Mouse (Mus musculus) forebrain, embryonic 11.5 days (tissue): ENCODE data around the gene Lmtk2. TPM values are rescaled to one million over a fixed set of nuclear protein-coding genes. Genes with fewer than 3 reads are reported as not detected.

Experiments
- ATAC-seq: fragments of 200-750 bp; cut with Nextera tagmentation; replicated peaks from 2 replicates; pipeline ENCODE4 v1.8.0; 2017; ENCODE audit warnings: moderate TSS enrichment; ENCODE audit not compliant: low FRiP score
- DNase-seq: peaks from one replicate; pipeline ENCODE4 v3.0.0-alpha.2; 2017; ENCODE audit warnings: low spot score
- H3K27ac ChIP-seq: fragments of 300-500 bp; sonication (generic); 2 replicates; pipeline ENCODE4 v1.5.1; 2014; ENCODE audit warnings: low read depth, low read length
- H3K27me3 ChIP-seq: fragments of 300-500 bp; sonication (generic); 2 replicates; pipeline ENCODE4 v1.6.1; 2014; ENCODE audit warnings: mild to moderate bottlenecking, low read length, mixed read lengths; ENCODE audit not compliant: control insufficient read depth, insufficient read depth
- H3K36me3 ChIP-seq: fragments of 300-500 bp; sonication (generic); 2 replicates; pipeline ENCODE4 v1.6.1; 2014; ENCODE audit warnings: mild to moderate bottlenecking, low read length, moderate library complexity, mixed read lengths; ENCODE audit not compliant: control insufficient read depth, insufficient read depth
- H3K4me1 ChIP-seq: fragments of 300-500 bp; sonication (generic); replicated peaks from 2 replicates; pipeline ENCODE4 v1.6.1; 2014; ENCODE audit warnings: low read length, mixed read lengths; ENCODE audit not compliant: control insufficient read depth, insufficient read depth
- H3K4me2 ChIP-seq: fragments of 300-500 bp; sonication (generic); 2 replicates; pipeline ENCODE4 v1.6.1; 2014; ENCODE audit warnings: low read depth, mild to moderate bottlenecking, low read length, moderate library complexity, mixed read lengths; ENCODE audit not compliant: severe bottlenecking
- H3K4me3 ChIP-seq: fragments of 300-500 bp; sonication (generic); 2 replicates; pipeline ENCODE4 v1.5.1; 2014; ENCODE audit warnings: low read depth, low read length
- H3K9ac ChIP-seq: fragments of 300-500 bp; sonication (generic); 2 replicates; pipeline ENCODE4 v1.6.1; 2014; ENCODE audit warnings: low read length
- H3K9me3 ChIP-seq: fragments of 300-500 bp; sonication (generic); 2 replicates; pipeline ENCODE4 v1.6.1; 2016; ENCODE audit warnings: low read length, mixed read lengths; ENCODE audit not compliant: control insufficient read depth
- WGBS: fragments of 180-500 bp; shearing (Covaris S2); extraction: QIAGEN DNeasy Blood & Tissue Kit; methylation state at CpG from one replicate; pipeline ENCODE4 v1.1.7; 2014; 5-methylcytosine and 5-hydroxymethylcytosine counted together
- polyA plus RNA-seq: library from polyadenylated mRNA; unstranded; fragments of >200 nt; fragmentation: Nextera tagmentation; extraction: Ambion mirVana; gene quantifications from 2 replicates; pipeline ENCODE4 v1.2.1, GENCODE M21; 2014

The Lmtk2 gene
- polyA plus RNA-seq, 1 experiment from 2014 or later, result 8.3 TPM

DNA sequence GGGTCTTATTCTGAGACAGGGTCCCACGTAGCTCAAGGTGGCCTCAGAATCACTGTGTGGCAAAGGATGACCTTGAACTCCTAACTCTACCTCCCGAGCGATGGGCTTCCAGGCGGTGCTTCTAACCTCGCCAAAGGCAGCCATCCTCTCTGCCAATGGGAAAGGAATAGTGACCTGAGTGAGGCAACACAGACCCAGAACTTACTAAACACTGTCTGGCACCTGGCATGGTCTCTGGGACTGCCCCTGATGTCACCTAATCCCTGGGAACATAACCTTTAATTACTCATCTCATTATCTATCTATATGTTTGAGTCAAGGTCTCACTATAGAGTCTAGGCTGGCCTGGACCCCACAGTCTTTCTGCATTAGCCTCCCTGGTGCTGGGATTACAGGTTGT, 119.7 kb downstream of the Lmtk2 start:
- no peak overlapping the region for H3K4me3 ChIP-seq
- H3K4me2 ChIP-seq, result no peak overlapping the region
- H3K4me1 ChIP-seq, result peaks cover 5% of the 10 kb centered on the region; the same call in 1 of the 2 replicates
- ATAC-seq (no peak), DNase-seq (no peak)
- no peaks in the 10 kb centered on the region for H3K9me3 ChIP-seq
- no peaks in the 10 kb centered on the region for H3K36me3 ChIP-seq
- 87% methylated on average over 5 of the region's 5 CpGs for WGBS
- H3K27me3 ChIP-seq, result no peaks in the 10 kb centered on the region
- no peak overlapping the region for H3K27ac ChIP-seq
- no peak overlapping the region for H3K9ac ChIP-seq

DNA sequence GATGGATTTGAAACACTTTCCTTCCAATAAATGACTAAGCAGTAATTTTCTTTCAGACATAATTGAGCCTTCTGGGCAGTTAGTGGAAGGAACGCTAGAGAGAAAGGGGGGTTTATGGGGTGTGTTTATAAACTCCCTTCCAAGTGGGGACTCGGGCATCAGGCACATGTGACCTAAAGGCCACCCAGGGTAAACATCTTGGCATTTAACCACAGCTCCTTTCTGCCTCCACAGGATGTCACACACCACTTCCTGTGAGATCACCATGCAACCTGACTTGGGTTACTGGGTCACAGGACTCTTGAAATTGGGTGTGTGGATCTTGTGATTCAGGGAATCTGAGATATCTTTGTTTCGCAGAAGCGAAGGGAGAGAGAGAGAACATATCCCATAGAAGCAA, 121.1 kb downstream of the Lmtk2 start:
- Histone ChIP-seq H3K9ac (no peak overlapping the region), H3K9me3 (no peaks in the 10 kb centered on the region), H3K4me2 (no peak overlapping the region), H3K4me3 (no peak overlapping the region), H3K27ac (no peak overlapping the region), H3K27me3 (no peaks in the 10 kb centered on the region), H3K4me1 (peaks cover 5% of the 10 kb centered on the region; the same call in 1 of the 2 replicates), H3K36me3 (no peaks in the 10 kb centered on the region)
- WGBS, result 76% methylated on average over 4 of the region's 4 CpGs
- DNase-seq (no peak), ATAC-seq (no peak)

DNA sequence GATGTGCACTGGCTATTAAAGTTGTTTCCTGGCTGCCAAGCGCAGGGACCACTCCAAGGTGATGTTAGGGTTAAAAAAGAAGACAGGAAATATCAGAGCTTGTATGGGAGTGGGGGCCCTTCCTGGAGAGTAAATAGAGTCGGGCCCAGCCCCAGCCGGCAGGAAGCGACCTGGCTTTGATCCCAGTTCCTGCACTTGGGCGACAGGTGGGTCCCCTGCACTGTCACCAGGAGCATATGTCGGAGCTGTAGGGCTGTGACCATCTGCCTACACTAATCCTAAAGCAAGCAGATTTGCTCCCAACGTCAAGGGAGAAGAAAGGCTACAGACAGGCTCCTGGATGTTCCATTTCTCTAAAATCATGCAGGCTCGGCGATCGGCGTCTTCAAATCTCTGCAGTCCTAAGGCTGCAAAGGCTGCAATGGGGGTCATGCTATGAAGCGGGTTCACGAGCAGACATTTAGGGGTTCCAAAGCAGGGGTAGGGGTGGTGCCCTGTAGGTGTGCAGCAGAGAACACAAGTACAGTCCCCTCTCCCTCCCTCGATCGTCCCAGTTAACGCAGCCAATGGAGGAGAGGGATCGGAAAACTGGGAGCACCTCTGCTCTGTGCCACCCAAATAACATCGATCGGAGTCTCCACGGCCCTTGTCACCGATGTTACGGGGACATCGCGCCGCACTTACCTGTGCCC, 122.7 kb downstream of the Lmtk2 start:
- WGBS, result 5% methylated on average over 24 of the region's 25 CpGs

GRCm38 (mm10) chr5:144223503-144223862, 123.2 kb downstream of the Lmtk2 start, which contains the start of gene Tecpr1:
Tecpr1 (minus strand) TSS chr5:144223615.
- ATAC-seq (peak; percentile 95), DNase-seq (peak; percentile 96)
- Histone ChIP-seq H3K9ac (peak within 1 kb of the TSS; percentile 74), H3K4me2 (peak within 1 kb of the TSS; percentile 81), H3K4me1 (peaks cover 5% of the 10 kb centered on the region; the same call in 1 of the 2 replicates), H3K27ac (peak within 1 kb of the TSS; percentile 50; the same call in 1 of the 2 replicates), H3K9me3 (no peaks in the 10 kb centered on the region), H3K36me3 (no peaks in the 10 kb centered on the region), H3K27me3 (no peaks in the 10 kb centered on the region), H3K4me3 (peak within 1 kb of the TSS; percentile 68)
- under 1% methylated on average over 37 of the region's 37 CpGs for WGBS

More for the DNA sequence above, 122.7 kb downstream of the Lmtk2 start:
- Histone ChIP-seq H3K9me3 (no peaks in the 10 kb centered on the region), H3K4me2 (peak overlapping the region; percentile 81), H3K27ac (no peak overlapping the region), H3K4me1 (peaks cover 5% of the 10 kb centered on the region; the same call in 1 of the 2 replicates), H3K9ac (peak overlapping the region; percentile 74), H3K36me3 (no peaks in the 10 kb centered on the region), H3K27me3 (no peaks in the 10 kb centered on the region), H3K4me3 (peak overlapping the region; percentile 68)
- ATAC-seq, result peak; percentile 72; the same call in 1 of the 2 replicates
- DNase-seq, result no peak

GRCm38 (mm10) chr5:144223899-144224816, 123.9 kb downstream of the Lmtk2 start:
- peak overlapping the region; percentile 50; the same call in 1 of the 2 replicates for H3K27ac ChIP-seq
- H3K27me3 ChIP-seq, result no peaks in the 10 kb centered on the region
- peak overlapping the region; percentile 74 for H3K9ac ChIP-seq
- peak overlapping the region; percentile 81 for H3K4me2 ChIP-seq
- ATAC-seq, result peak; percentile 47; the same call in 1 of the 2 replicates
- WGBS, result 26% methylated on average over 18 of the region's 18 CpGs
- H3K4me3 ChIP-seq, result peak overlapping the region; percentile 68
- H3K9me3 ChIP-seq, result no peaks in the 10 kb centered on the region
- H3K4me1 ChIP-seq, result peaks cover 5% of the 10 kb centered on the region; the same call in 1 of the 2 replicates
- H3K36me3 ChIP-seq, result no peaks in the 10 kb centered on the region
- no peak for DNase-seq

DNA sequence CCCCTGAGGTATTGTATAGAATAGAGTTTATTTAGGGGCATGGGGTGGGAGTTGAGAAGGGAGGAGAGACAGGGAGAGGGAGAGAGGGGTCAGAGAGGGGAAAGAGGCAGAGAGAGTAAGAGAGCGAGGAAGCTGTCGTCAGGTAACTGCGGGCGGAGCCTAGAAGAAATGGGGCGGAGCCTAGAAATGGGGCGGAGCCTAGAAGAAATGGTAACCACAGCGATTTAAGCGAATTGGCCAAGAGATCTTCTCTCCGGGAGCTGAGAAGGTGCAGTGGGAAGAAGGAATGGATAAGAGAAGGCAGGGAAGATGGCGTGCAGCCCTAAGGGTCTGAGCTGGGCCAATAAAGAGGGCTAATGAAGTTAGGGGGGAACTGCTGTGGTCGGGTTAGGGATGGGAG, 126.0 kb downstream of the Lmtk2 start:
- Histone ChIP-seq H3K4me3 (no peak overlapping the region), H3K9ac (no peak overlapping the region), H3K4me2 (no peak overlapping the region), H3K4me1 (peaks cover 5% of the 10 kb centered on the region; the same call in 1 of the 2 replicates), H3K27ac (no peak overlapping the region), H3K36me3 (no peaks in the 10 kb centered on the region), H3K27me3 (no peaks in the 10 kb centered on the region), H3K9me3 (no peaks in the 10 kb centered on the region)
- 34% methylated on average over 11 of the region's 11 CpGs for WGBS
- ATAC-seq (no peak), DNase-seq (no peak)

- H3K9me3 ChIP-seq, result no peaks in the 10 kb centered on the region
- no peak for ATAC-seq
- H3K4me3 ChIP-seq, result no peak overlapping the region
- no peak overlapping the region for H3K9ac ChIP-seq
- no peak for DNase-seq
- WGBS, result 88% methylated on average over 7 of the region's 7 CpGs
- H3K36me3 ChIP-seq, result no peaks in the 10 kb centered on the region
- H3K4me1 ChIP-seq, result no peaks in the 10 kb centered on the region
- H3K4me2 ChIP-seq, result no peak overlapping the region
- H3K27ac ChIP-seq, result no peak overlapping the region
- H3K27me3 ChIP-seq, result no peaks in the 10 kb centered on the region
Measured at GRCm38 (mm10) chr5:144230216-144230615, 130.0 kb downstream of the Lmtk2 start.

DNA sequence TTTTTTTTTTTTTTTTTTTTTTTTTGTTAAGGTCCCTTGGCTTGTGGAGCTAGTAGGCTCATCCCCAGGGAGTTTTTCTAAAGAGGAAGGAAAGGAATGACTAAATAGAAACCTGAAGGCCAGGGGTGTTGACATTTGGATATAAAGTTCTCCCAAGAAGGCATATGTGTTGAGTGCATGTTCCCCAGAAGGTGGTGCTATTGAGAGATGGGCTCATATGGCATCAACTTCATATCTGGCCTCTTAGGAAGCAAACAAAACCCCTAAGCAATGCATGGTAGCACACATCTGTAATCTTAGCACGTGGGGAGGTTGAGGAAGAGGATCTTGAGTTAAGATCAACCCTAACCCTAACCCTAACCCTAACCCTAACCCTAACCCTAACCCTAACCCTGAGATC, 131.2 kb downstream of the Lmtk2 start:
- H3K4me2 ChIP-seq, result no peak overlapping the region
- no peak for DNase-seq
- no peaks in the 10 kb centered on the region for H3K27me3 ChIP-seq
- H3K36me3 ChIP-seq, result no peaks in the 10 kb centered on the region
- H3K4me1 ChIP-seq, result no peaks in the 10 kb centered on the region
- ATAC-seq, result no peak
- WGBS, result 82% methylated on average over 1 of the region's 1 CpGs
- H3K4me3 ChIP-seq, result no peak overlapping the region
- no peak overlapping the region for H3K9ac ChIP-seq
- H3K27ac ChIP-seq, result no peak overlapping the region
- no peaks in the 10 kb centered on the region for H3K9me3 ChIP-seq
